Mouse (Mus musculus): ENCODE results near the gene AI413582. TPM values are rescaled to one million over a fixed set of nuclear protein-coding genes. Genes with fewer than 3 reads are reported as not detected.

Gene AI413582
- total RNA-seq, 2 experiments from 2014 or later = 61.2 to 61.6 TPM

GRCm38 (mm10) chr17:27580392-27581068 is 15.0 kb upstream of the AI413582 start:
- intact Hi-C loops (cut with DNase I) = no loop called here
- no peak for DNase-seq

GRCm38 (mm10) chr17:27579816-27580215 is 14.3 kb upstream of the AI413582 start:
- DNase-seq = peak; percentile 83
- intact Hi-C loops (cut with DNase I) = no loop called here

- intact Hi-C loops (cut with DNase I) = no loop called here
- DNase-seq = peak; percentile 59
Observed at GRCm38 (mm10) chr17:27578487-27578886, 12.9 kb upstream of the AI413582 start.

GRCm38 (mm10) chr17:27577468-27577867 is 11.9 kb upstream of the AI413582 start:
- intact Hi-C loops (cut with DNase I) = no loop called here
- peak; percentile 62 for DNase-seq

GRCm38 (mm10) chr17:27576056-27576455 is 10.5 kb upstream of the AI413582 start:
- intact Hi-C loops (cut with DNase I) = no loop called here
- DNase-seq = no peak

- intact Hi-C loops (cut with DNase I) = no loop called here
- DNase-seq = no peak
Observed at GRCm38 (mm10) chr17:27575116-27575776, 9.7 kb upstream of the AI413582 start.

- intact Hi-C loops (cut with DNase I) = no loop called here
- peak; percentile 93 for DNase-seq
Observed at GRCm38 (mm10) chr17:27574470-27575115, 9.0 kb upstream of the AI413582 start.

- intact Hi-C loops (cut with DNase I) = no loop called here
- DNase-seq = no peak
Observed at GRCm38 (mm10) chr17:27573772-27574320, 8.3 kb upstream of the AI413582 start.

- DNase-seq = no peak
- intact Hi-C loops (cut with DNase I) = no loop called here
Observed at GRCm38 (mm10) chr17:27571315-27571714, 5.8 kb upstream of the AI413582 start.

- no peak for DNase-seq
- intact Hi-C loops (cut with DNase I) = loop anchor here (5.0 kb wide), 1 partner anchor 54 kb away; the partner anchor contains the start of gene Nudt3
Observed at GRCm38 (mm10) chr17:27568228-27568627, 2.7 kb upstream of the AI413582 start.

GRCm38 (mm10) chr17:27565942-27566267 is 349 bp upstream of the AI413582 start:
- intact Hi-C loops (cut with DNase I) = loop anchor here (5.0 kb wide), 1 partner anchor 56 kb away; the partner anchor contains the start of gene Nudt3
- no peak for DNase-seq

GRCm38 (mm10) chr17:27564391-27565162 is 979 bp downstream of the AI413582 start:
- no peak for DNase-seq
- intact Hi-C loops (cut with DNase I) = loop anchor here (5.0 kb wide), 1 partner anchor 58 kb away; the partner anchor contains the start of gene Nudt3

- DNase-seq = no peak
- intact Hi-C loops (cut with DNase I) = no loop called here
Observed at GRCm38 (mm10) chr17:27563771-27564244, 1.7 kb downstream of the AI413582 start.

GRCm38 (mm10) chr17:27561809-27562526 is 3.6 kb downstream of the AI413582 start:
- DNase-seq = no peak
- intact Hi-C loops (cut with DNase I) = no loop called here

- no peak for DNase-seq
- intact Hi-C loops (cut with DNase I) = no loop called here
Observed at GRCm38 (mm10) chr17:27560926-27561480, 4.6 kb downstream of the AI413582 start.

GRCm38 (mm10) chr17:27559596-27559995 is 6.0 kb downstream of the AI413582 start:
- intact Hi-C loops (cut with DNase I) = no loop called here
- DNase-seq = no peak

- DNase-seq = no peak
- intact Hi-C loops (cut with DNase I) = no loop called here
Observed at GRCm38 (mm10) chr17:27558845-27559244, 6.7 kb downstream of the AI413582 start.

GRCm38 (mm10) chr17:27557927-27558661 is 7.5 kb downstream of the AI413582 start:
- intact Hi-C loops (cut with DNase I) = no loop called here
- DNase-seq = peak; percentile 80
